Mouse (Mus musculus) embryo, embryonic 9.5 days (tissue): ENCODE measurements at regions not wholly inside any gene's neighbourhood (a gene's known extent, or its start where the extent isn't known, plus 50 kb on each side); places are given as distances from the start of the nearest gene placed in this dataset.

Source experiments
- DNase-seq: peaks from one replicate; pipeline ENCODE4 v3.0.0-alpha.2; 2017; ENCODE audit errors: extremely low spot score

- no peak for DNase-seq
Observed at GRCm38 (mm10) chr11:18165609-18166347, 212.1 kb upstream of the Etaa1 start.

DNA sequence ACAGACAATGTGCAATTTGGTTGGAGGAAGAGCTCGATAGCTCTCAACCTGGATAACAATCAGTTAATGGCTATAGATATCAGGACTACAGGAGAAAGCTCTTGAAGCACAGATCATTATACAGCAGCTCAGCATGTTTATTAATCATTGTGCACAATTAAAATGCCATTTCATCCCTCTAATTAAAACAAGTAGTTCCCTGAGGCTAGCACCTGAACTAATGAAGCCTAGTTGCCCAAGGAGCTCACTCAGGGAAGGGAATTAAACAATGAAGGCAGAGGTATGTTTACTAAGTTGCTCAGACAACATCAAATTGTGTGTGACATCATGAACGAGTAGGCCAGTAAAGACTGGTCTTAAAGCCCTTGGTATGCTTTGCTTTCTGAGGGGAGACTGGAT, 210.3 kb upstream of the Etaa1 start:
- no peak for DNase-seq

DNA sequence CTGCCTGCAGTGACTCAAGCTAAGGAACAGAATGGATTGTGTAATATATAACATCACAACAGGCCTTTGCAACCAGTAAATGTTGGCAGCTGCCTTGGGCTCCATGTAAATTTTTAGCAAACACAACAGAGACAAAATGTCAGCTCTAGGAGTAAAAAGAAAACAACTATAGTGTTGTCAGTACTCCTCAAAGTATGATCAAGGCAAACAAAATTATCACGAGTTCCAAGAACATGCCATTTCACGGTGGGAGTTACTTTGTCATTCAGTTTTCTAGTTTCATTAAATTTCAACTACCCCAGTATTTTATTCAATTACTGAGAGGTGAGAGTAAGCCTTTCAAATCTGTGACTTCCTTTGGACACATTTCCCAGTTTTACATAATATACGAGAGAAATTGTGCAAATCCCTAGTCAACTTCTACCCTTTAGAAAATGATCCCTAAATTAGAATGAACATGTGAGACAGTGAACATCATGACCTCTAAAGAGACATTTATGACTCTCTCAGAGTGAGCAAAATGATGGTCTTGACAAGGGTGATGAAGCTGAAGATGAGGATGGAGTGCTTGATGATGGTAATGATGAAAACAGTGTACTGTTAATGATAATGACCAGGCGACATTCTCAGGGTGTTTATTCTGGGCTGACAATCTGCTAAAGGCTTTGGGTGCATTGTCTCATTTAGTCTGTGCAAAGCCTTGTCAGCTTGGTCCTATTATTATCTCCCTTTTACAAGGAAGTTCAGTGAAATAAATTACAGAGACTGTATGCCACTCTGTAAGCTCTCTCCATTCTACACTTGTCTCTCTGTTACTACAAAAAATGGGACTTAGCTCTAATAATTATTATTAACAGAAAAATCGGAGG, 209.7 kb upstream of the Etaa1 start:
- no peak for DNase-seq

DNA sequence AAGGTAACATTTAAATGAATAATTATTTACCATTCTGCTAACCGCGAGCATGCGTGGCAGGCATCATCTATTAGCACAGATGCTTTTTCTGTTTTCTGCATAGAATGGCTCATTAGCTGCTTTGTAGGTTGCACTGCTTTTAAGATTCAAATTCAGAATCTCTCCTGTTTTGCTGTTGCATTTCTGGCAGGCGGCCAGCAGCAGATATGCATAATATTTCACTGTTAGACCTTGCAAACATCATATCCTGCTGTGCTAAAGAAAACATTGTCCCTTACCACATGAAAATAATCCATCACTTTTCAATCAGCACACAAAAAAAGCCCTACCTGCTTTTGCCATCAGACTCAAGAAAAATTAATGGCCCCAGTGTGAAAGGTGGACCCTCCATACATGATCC, 202.8 kb upstream of the Etaa1 start:
- DNase-seq = no peak

- DNase-seq = peak; percentile 78
Observed at GRCm38 (mm10) chr11:18151788-18152563, 198.3 kb upstream of the Etaa1 start.

GRCm38 (mm10) chr11:18151369-18151768, 197.7 kb upstream of the Etaa1 start:
- DNase-seq = no peak

GRCm38 (mm10) chr11:18127488-18127887, 173.8 kb upstream of the Etaa1 start:
- DNase-seq = no peak

DNA sequence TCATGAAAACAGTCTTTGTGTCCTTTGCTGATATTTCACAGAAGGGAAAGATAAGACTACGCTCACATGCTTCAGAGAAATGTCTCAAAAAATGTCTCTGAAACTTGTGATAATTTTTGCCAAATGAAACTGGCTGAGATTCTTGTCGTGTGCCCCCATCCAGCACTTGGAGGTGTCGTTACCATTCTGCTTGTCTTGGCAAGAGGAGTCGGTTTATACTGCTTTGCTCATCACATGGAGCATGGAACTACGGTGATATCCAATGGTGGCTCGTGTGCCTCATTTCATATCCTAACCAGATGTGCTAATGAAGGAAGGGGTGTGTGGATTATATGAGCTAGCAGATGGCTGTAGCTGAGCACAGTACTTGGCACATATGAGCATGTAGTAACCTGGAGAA, 169.4 kb upstream of the Etaa1 start:
- DNase-seq = no peak

GRCm38 (mm10) chr11:18122616-18123015, 168.9 kb upstream of the Etaa1 start:
- no peak for DNase-seq

GRCm38 (mm10) chr11:18115693-18116450, 162.2 kb upstream of the Etaa1 start:
- no peak for DNase-seq

DNA sequence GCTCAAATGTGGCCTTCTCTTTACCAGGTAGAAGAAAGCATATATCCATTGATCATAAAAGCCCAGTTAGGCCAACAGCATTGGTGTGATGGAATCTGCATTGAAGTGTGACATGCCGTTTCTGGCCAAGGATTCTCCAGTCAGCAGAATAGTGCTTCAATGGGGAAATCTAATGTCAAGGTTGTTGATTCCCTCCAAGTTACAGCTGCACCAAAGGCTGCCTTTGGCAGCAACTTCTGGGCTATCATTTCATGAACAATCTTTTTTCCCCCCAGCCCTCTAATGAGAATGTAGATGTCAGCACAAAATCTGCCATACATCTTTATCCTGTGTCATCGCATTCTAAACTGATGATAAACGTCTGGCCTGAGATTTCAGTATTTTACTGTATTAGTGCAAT, 149.2 kb upstream of the Etaa1 start:
- no peak for DNase-seq

- no peak for DNase-seq
Observed at GRCm38 (mm10) chr11:18075840-18076435, 122.3 kb upstream of the Etaa1 start.

DNA sequence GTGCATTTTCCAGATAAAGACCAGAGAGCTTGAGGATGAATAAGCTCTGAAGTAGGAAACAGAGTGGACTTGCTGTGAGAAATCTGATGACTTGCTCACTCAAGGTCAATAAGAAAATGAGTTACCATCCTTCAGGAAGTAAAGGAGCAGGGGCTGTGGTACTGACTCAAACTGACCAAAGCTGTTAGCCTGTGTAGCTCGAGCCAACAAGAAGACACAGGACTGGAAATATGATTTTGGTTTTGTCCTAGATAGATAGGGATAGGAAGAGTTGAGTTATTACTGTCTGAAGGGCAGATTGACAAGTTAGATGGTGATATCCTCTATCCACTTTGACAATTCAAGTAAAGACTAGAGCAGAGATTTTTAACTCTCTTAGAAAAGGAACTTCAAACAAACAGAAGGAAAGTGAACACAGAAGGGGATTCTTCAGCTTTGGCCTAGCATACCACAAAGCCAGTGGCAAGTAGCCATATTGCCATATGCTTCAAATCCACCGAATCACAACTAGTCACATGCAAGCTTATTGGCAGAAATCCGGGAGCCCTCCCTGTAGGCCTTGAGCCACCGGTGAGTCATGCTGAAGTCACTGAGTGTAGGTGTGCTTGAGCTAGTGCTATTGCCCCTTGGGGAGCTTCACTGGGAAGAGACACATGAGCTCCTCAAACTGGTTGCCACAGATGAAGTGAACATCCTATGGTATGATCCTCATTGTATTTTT, 117.1 kb upstream of the Etaa1 start:
- DNase-seq = no peak

DNA sequence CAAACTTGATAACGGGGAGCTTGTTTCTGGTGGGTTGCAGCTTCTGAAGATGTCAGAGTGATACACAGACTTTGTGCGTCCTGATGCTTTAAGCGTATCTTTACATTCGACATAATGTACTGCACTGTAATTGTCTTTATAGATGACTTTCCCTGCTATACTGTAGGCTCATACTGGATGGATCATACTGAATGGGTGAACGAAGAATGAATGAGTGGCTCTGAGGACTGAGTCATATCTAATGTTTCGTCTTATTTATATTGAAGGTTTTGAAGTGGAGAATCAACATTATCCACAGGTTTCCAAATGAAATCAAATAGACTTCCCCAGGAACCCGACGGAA, 116.3 kb upstream of the Etaa1 start:
- DNase-seq = no peak

GRCm38 (mm10) chr11:18069348-18070031, 115.8 kb upstream of the Etaa1 start:
- DNase-seq = no peak

DNA sequence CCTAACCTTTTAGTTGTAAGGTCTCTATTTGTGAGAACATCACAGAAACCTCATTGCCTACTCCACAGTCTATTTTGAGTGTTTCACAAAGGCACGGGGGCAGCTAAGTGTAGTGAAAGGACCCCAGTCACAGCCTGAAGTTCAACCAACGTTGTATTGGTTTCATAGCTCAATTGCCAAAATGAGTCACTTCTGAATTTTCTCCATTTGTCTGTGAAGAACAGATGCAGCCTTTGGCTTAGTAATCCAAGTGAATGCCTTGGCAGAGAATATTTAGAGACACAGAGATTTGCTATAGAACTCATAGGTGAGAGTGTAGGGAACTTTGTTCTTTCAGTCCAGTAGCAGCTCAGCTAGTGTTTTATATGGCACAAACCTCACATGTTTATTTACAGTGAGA, 114.4 kb upstream of the Etaa1 start:
- no peak for DNase-seq

- no peak for DNase-seq
Observed at GRCm38 (mm10) chr11:18067676-18068075, 114.0 kb upstream of the Etaa1 start.

DNA sequence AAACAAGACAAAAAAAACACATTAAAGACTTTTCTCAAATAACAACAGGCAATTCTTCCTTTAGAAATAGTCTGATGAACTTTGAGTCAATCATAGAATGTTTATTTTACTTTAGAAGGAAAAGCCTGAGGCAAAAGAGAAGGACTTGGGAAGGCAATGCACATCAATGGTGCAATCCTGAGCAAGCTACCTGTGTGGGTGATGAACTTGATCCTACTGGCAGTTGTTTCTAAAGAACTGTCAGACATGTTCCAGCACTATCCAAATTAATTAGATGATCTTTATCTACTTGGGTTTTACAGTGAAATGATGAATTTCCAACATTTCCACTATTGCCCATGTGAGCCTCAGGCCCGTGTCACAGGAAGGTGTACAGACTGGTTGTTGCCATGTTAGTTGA, 87.9 kb upstream of the Etaa1 start:
- DNase-seq = no peak

- DNase-seq = no peak
Observed at GRCm38 (mm10) chr11:18031049-18031448, 77.4 kb upstream of the Etaa1 start.

DNA sequence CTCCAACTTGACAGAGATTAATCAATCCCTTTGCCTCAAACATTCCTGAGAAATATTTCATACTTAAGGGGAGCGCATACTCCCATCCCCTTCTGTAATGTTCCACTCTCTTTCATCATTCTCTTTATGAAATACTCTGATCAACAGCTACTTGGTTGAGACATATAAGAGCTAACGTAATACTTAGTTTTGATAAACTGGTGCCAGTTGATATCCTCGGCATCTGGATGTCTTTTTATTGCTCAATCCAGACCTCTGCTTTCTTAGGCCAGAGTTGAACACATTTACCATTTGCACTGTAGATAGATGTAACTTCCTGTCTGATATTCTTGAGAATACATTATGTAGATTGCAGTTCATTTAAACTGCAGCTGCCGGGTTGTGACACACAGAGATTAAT, 68.4 kb upstream of the Etaa1 start:
- no peak for DNase-seq
